Mouse (Mus musculus): Measurements from ENCODE around the gene Gm21976. TPM values are rescaled to one million over a fixed set of nuclear protein-coding genes. Genes with fewer than 3 reads are reported as not detected.

Gm21976 gene
- polyA plus RNA-seq, 1 experiment from 2014 or later, result not detected

DNA sequence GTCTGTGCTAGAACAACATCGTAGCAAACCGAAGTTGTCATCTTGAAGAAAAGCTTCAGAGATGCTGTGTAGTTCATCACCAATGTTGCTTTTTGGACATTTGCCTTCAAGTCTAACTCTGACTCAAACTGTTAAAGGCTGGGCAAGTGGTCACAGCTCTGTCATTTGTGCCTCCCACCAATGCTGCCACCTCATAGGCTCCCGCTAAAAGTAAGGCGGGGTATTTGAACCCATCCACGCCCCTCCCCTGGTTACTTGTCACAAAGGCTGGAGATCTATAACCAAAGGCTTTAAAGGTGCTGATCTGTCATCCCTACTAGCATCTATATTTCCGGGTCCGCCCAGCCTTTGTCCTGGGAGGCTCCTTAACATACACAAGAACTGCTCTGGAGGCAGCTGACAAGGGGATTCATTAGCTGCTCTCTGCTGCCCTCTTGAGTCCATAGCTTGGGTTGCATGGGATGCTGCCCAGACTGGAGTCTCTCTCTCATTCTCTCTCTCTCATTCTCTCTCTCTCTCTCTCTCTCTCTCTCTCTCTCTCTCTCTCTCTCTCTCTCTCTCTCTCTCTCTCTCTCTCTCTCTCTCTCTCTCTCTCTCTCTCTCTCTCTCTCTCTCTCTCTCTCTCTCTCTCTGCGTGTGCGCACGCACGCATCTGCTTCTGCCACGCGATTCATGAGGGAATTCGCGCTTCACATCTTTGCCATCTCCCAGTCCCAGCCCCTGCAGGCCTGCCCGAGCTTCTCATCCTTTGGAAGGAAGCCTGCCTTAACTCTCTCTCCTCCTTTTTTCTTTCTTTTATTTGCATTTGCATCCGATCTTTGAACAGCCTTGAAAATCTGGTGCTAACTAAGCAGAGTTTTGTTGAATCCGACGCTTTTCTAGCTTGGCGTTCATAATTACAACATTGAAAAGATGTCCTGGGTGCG, 19.4 kb downstream of the Gm21976 start:
- Histone ChIP-seq H3K36me3 (ENCODE audit: control insufficient read depth, insufficient read depth, low read length) (no peaks in the 10 kb centered on the region), H3K9me3 (ENCODE audit: control insufficient read depth, low read length) (no peaks in the 10 kb centered on the region), H3K27ac (replicated peaks) (no peak overlapping the region; the same call in 1 of the 2 replicates), H3K4me2 (replicated peaks; ENCODE audit: low read depth) (no peak overlapping the region), H3K4me3 (ENCODE audit: low read depth, low read length) (no peak overlapping the region), H3K27me3 (ENCODE audit: control insufficient read depth, insufficient read depth, low read length) (no peaks in the 10 kb centered on the region), H3K4me1 (replicated peaks; ENCODE audit: control insufficient read depth, insufficient read depth) (no peaks in the 10 kb centered on the region), H3K9ac (ENCODE audit: low read length) (no peak overlapping the region)
- peak; percentile 85 for ATAC-seq (ENCODE audit: low FRiP score, low TSS enrichment)
- TF ChIP-seq CTCF (IDR thresholded peaks at IDR 0.05; ENCODE audit: low read depth), result peak; percentile 86
- no peak for TF ChIP-seq EP300 (optimal IDR thresholded peaks at IDR 0.05)
- WGBS, result 44% methylated on average over 21 of the region's 21 CpGs
- DNase-seq (ENCODE audit: low spot score), result peak; percentile 87

DNA sequence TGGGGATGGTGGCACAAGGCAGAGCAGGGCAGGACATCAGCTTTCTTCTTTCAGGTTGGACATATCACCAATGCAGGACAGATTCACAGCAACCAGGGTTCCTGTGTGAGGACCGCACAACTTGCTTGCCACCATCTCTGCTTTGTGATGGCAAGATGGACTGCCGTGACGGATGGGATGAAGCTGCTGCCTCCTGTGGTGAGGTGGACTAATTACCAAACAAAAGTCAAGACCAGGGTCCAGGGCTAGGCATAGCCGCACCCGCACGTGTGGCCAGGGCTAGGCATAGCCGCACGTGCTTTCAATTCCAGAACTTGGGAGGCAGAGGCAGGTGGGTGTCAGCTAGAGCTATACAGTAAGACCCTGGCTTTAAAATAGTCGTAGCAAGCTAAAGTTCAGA, 25.6 kb downstream of the Gm21976 start:
- no peaks in the 10 kb centered on the region for H3K4me1 ChIP-seq (replicated peaks; ENCODE audit: control insufficient read depth, insufficient read depth)
- H3K27me3 ChIP-seq (ENCODE audit: control insufficient read depth, insufficient read depth, low read length), result no peaks in the 10 kb centered on the region
- ATAC-seq (ENCODE audit: low FRiP score, low TSS enrichment) (no peak), DNase-seq (ENCODE audit: low spot score) (no peak)
- H3K27ac ChIP-seq (replicated peaks), result no peak overlapping the region
- WGBS, result 92% methylated on average over 9 of the region's 9 CpGs
- H3K4me2 ChIP-seq (replicated peaks; ENCODE audit: low read depth), result no peak overlapping the region
- no peaks in the 10 kb centered on the region for H3K36me3 ChIP-seq (ENCODE audit: control insufficient read depth, insufficient read depth, low read length)
- TF ChIP-seq EP300 (optimal IDR thresholded peaks at IDR 0.05), result no peak
- no peak for TF ChIP-seq CTCF (IDR thresholded peaks at IDR 0.05; ENCODE audit: low read depth)
- no peak overlapping the region for H3K9ac ChIP-seq (ENCODE audit: low read length)
- no peaks in the 10 kb centered on the region for H3K9me3 ChIP-seq (ENCODE audit: control insufficient read depth, low read length)
- no peak overlapping the region for H3K4me3 ChIP-seq (ENCODE audit: low read depth, low read length)

DNA sequence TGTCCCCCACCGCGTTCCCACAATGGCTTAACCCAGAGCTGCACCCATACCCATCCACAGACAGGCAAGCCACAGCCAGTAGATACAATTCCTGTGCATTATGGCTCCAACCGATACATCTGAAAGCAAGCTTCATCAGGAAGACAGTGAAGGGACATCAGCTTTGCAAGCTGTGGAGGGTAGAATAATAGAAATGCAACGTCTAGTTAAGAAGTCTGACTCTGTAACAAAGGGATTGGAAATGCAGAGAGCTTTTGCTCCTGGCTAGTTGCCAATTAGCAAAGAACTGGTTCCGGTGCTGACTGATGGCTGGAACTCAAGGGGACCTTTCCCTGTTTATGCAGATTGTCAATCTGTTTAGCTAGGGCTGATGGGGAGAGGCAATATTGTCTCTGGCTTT, 26.7 kb downstream of the Gm21976 start:
- H3K4me1 ChIP-seq (replicated peaks; ENCODE audit: control insufficient read depth, insufficient read depth), result no peaks in the 10 kb centered on the region
- H3K9me3 ChIP-seq (ENCODE audit: control insufficient read depth, low read length), result no peaks in the 10 kb centered on the region
- WGBS, result 30% methylated on average over 5 of the region's 5 CpGs
- H3K27ac ChIP-seq (replicated peaks), result 0 out of 2 replicates have a peak overlapping the region, but pooled peaks have one; percentile 35
- ATAC-seq (ENCODE audit: low FRiP score, low TSS enrichment) (no peak), DNase-seq (ENCODE audit: low spot score) (no peak)
- no peaks in the 10 kb centered on the region for H3K27me3 ChIP-seq (ENCODE audit: control insufficient read depth, insufficient read depth, low read length)
- H3K9ac ChIP-seq (ENCODE audit: low read length), result no peak overlapping the region
- H3K36me3 ChIP-seq (ENCODE audit: control insufficient read depth, insufficient read depth, low read length), result peaks cover 2% of the 10 kb centered on the region; the same call in 1 of the 2 replicates
- H3K4me3 ChIP-seq (ENCODE audit: low read depth, low read length), result no peak overlapping the region
- no peak for TF ChIP-seq EP300 (optimal IDR thresholded peaks at IDR 0.05)
- TF ChIP-seq CTCF (IDR thresholded peaks at IDR 0.05; ENCODE audit: low read depth), result no peak
- no peak overlapping the region for H3K4me2 ChIP-seq (replicated peaks; ENCODE audit: low read depth)

DNA sequence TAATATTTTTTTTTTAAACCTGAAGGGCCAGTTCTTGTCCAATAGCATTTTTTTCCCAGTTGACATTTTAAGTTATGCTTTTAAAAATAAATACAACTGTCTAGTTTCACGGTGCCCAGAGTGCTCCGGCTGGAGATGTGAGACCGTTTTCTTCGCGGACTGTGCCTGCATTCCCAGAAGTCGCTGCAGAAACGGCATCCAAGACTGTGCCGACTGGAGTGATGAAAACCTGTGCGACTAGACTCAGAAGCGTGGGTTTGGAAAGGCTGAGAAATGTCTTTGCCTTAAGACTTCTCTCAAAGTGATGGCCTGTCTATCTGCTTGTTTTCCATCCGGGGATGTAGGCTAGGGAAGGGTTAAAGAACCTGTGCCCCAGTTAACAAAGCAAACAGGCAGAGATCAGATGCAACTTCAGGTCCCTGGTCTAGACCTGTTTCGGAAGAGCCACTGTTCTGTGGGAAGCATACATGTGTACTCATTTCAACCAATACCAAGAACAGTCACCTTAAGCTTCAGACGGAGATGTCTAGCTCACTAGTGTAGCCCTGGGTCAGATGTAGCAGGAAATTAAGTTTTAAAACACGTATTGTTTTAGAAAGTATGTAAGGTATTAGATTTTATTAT, 27.3 kb downstream of the Gm21976 start:
- DNase-seq (ENCODE audit: low spot score) (no peak), ATAC-seq (ENCODE audit: low FRiP score, low TSS enrichment) (no peak)
- H3K4me2 ChIP-seq (replicated peaks; ENCODE audit: low read depth), result peak overlapping the region; percentile 35
- H3K27ac ChIP-seq (replicated peaks), result 0 out of 2 replicates have a peak overlapping the region, but pooled peaks have one; percentile 13
- TF ChIP-seq CTCF (IDR thresholded peaks at IDR 0.05; ENCODE audit: low read depth), result no peak
- no peak for TF ChIP-seq EP300 (optimal IDR thresholded peaks at IDR 0.05)
- no peak overlapping the region for H3K9ac ChIP-seq (ENCODE audit: low read length)
- WGBS, result 23% methylated on average over 14 of the region's 14 CpGs
- H3K4me1 ChIP-seq (replicated peaks; ENCODE audit: control insufficient read depth, insufficient read depth), result no peaks in the 10 kb centered on the region
- H3K9me3 ChIP-seq (ENCODE audit: control insufficient read depth, low read length), result no peaks in the 10 kb centered on the region
- H3K36me3 ChIP-seq (ENCODE audit: control insufficient read depth, insufficient read depth, low read length), result peaks cover 8% of the 10 kb centered on the region
- no peak overlapping the region for H3K4me3 ChIP-seq (ENCODE audit: low read depth, low read length)
- no peaks in the 10 kb centered on the region for H3K27me3 ChIP-seq (ENCODE audit: control insufficient read depth, insufficient read depth, low read length)

GRCm38 (mm10) chr13:98308004-98308403, 28.3 kb downstream of the Gm21976 start:
- Histone ChIP-seq H3K36me3 (ENCODE audit: control insufficient read depth, insufficient read depth, low read length) (peaks cover 9% of the 10 kb centered on the region), H3K27me3 (ENCODE audit: control insufficient read depth, insufficient read depth, low read length) (no peaks in the 10 kb centered on the region), H3K9me3 (ENCODE audit: control insufficient read depth, low read length) (no peaks in the 10 kb centered on the region), H3K9ac (ENCODE audit: low read length) (no peak overlapping the region), H3K27ac (replicated peaks) (no peak overlapping the region), H3K4me3 (ENCODE audit: low read depth, low read length) (no peak overlapping the region), H3K4me1 (replicated peaks; ENCODE audit: control insufficient read depth, insufficient read depth) (no peaks in the 10 kb centered on the region), H3K4me2 (replicated peaks; ENCODE audit: low read depth) (no peak overlapping the region)
- ATAC-seq (ENCODE audit: low FRiP score, low TSS enrichment) (no peak), DNase-seq (ENCODE audit: low spot score) (no peak)
- WGBS, result 63% methylated on average over 5 of the region's 5 CpGs
- TF ChIP-seq EP300 (optimal IDR thresholded peaks at IDR 0.05), result no peak
- TF ChIP-seq CTCF (IDR thresholded peaks at IDR 0.05; ENCODE audit: low read depth), result no peak

DNA sequence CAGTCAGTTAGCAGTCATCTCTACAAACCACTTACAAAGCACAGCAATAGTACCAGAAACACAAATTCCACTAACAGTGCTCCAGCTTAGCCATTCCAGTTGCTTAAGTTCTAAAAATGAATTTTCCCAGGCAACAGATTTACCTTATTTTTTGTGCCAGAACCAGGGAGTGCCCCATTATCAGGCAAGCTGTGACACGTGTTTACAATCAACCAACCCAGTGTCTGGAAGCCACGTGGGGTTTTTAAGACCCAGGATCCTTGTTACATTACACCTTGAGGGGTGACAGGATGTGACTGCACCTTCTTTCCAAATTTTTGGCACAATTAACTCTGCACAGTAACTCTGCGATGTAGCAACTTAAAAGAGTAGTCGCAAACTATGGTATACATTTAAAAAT, 29.0 kb downstream of the Gm21976 start:
- H3K4me1 ChIP-seq (replicated peaks; ENCODE audit: control insufficient read depth, insufficient read depth), result no peaks in the 10 kb centered on the region
- H3K27ac ChIP-seq (replicated peaks), result no peak overlapping the region
- DNase-seq (ENCODE audit: low spot score) (no peak), ATAC-seq (ENCODE audit: low FRiP score, low TSS enrichment) (no peak)
- H3K4me2 ChIP-seq (replicated peaks; ENCODE audit: low read depth), result no peak overlapping the region
- H3K36me3 ChIP-seq (ENCODE audit: control insufficient read depth, insufficient read depth, low read length), result peaks cover 9% of the 10 kb centered on the region
- no peak overlapping the region for H3K4me3 ChIP-seq (ENCODE audit: low read depth, low read length)
- 63% methylated on average over 4 of the region's 4 CpGs for WGBS
- no peak for TF ChIP-seq EP300 (optimal IDR thresholded peaks at IDR 0.05)
- TF ChIP-seq CTCF (IDR thresholded peaks at IDR 0.05; ENCODE audit: low read depth), result no peak
- no peak overlapping the region for H3K9ac ChIP-seq (ENCODE audit: low read length)
- H3K9me3 ChIP-seq (ENCODE audit: control insufficient read depth, low read length), result no peaks in the 10 kb centered on the region
- no peaks in the 10 kb centered on the region for H3K27me3 ChIP-seq (ENCODE audit: control insufficient read depth, insufficient read depth, low read length)
